8 mouse cellular contexts compared by ENCODE assay signal in genomic region chr13:38037044-38037687, GRCm38 (mm10). TPM values are rescaled to one million over a fixed set of nuclear protein-coding genes. Genes with fewer than 3 reads are reported as not detected.
DNase-seq lines count a peak whose midpoint lies in the region; ATAC-seq and TF ChIP-seq lines count a peak whose summit lies in the region.

Gene Cage1 (minus strand): TSS chr13:38037069.

- peak within 1 kb of the TSS; percentile 93 for H3K9ac ChIP-seq in ES-E14 (ENCODE audit: insufficient read depth, low read depth, low read length, poor library complexity, severe bottlenecking)
- peak within 1 kb of the TSS; percentile 88 for H3K9ac ChIP-seq in forebrain, embryonic 15.5 days (replicated peaks)

- under 1% methylated on average over 47 of the region's 47 CpGs for WGBS in forebrain, embryonic 15.5 days
- WGBS in lung, adult 2 months, result under 1% methylated on average over 47 of the region's 47 CpGs

- in situ Hi-C loops in ES-E14 (cut with MboI; ENCODE audit: low sequenced_read_pairs in 2 of 2, unreplicated experiment in 2 of 2), result no loop called here

- TF ChIP-seq CTCF in lung, adult 2 months (IDR thresholded peaks at IDR 0.05; ENCODE audit: insufficient read depth, low read length), result no peak

- no peak within 1 kb of the TSS for H3K27ac ChIP-seq in ES-E14 (ENCODE audit: insufficient read depth, low read depth, low read length, poor library complexity, severe bottlenecking)
- H3K27ac ChIP-seq in forebrain, embryonic 15.5 days (replicated peaks), result peak within 1 kb of the TSS; percentile 85

- intact Hi-C loops in heart, postnatal 25 days (cut with DNase I), result loop anchor here (2.0 to 10.0 kb wide), 2 partner anchors 42 to 582 kb away; partner anchors contain the start of gene Ssr1

- peak; percentile 98 for DNase-seq in ES-E14 (ENCODE audit: low read depth, low spot score)
- peak; percentile 96 for DNase-seq in cerebellum, adult 11-12 months
- peak; percentile 92 for DNase-seq in heart, postnatal 25 days (ENCODE audit: low spot score)
- peak; percentile 94 to 99 for DNase-seq in layer of hippocampus, adult 18-20 months (ENCODE audit: low spot score in 2 of 2)
- DNase-seq in lung, adult 2 months, result peak; percentile 97
- peak; percentile 92 to 96 for DNase-seq in thymus, adult 18-20 months

- H3K27me3 ChIP-seq in forebrain, embryonic 15.5 days, result no peaks in the 10 kb centered on the region

- H3K4me1 ChIP-seq in ES-E14 (ENCODE audit: control insufficient read depth in 2 of 2, insufficient read depth in 2 of 2, low read length in 2 of 2, poor library complexity in 1 of 2), result peaks cover 2 to 3% of the 10 kb centered on the region in 2 experiments
- H3K4me1 ChIP-seq in forebrain, embryonic 15.5 days, result peaks cover 20% of the 10 kb centered on the region
- H3K4me1 ChIP-seq in lung, adult 2 months (ENCODE audit: control insufficient read depth, insufficient read depth, low read length), result peaks cover 8% of the 10 kb centered on the region; the same call in 1 of the 2 replicates

- peak within 1 kb of the TSS; percentile 86 to 90 for H3K4me3 ChIP-seq in ES-E14 (ENCODE audit: insufficient read depth in 1 of 2, low read depth in 1 of 2, low read length in 2 of 2, poor library complexity in 1 of 2, severe bottlenecking in 1 of 2)
- peak within 1 kb of the TSS; percentile 94 for H3K4me3 ChIP-seq in forebrain, embryonic 15.5 days
- H3K4me3 ChIP-seq in lung, adult 2 months (replicated peaks; ENCODE audit: extremely low read depth, low read depth, low read length), result peak within 1 kb of the TSS; percentile 74

- peak within 1 kb of the TSS; percentile 75 for H3K4me2 ChIP-seq in forebrain, embryonic 15.5 days (replicated peaks)

- TF ChIP-seq POLR2A in lung, adult 2 months (IDR thresholded peaks at IDR 0.05; ENCODE audit: borderline replicate concordance, extremely low read depth, low read depth, low read length), result peak; percentile 73; the same call in 1 of the 2 replicates

- H3K36me3 ChIP-seq in ES-E14 (ENCODE audit: control insufficient read depth, insufficient read depth, low read length, poor library complexity, severe bottlenecking), result peaks cover 4% of the 10 kb centered on the region; the same call in 1 of the 2 replicates
- peaks cover 21% of the 10 kb centered on the region for H3K36me3 ChIP-seq in forebrain, embryonic 15.5 days

- ATAC-seq in forebrain, embryonic 15.5 days (replicated peaks), result peak; percentile 98
- ATAC-seq in neutrophil, adult 5-6 weeks (ENCODE audit: extremely low read depth, insufficient number of reproducible peaks, low FRiP score, poor library complexity, severe bottlenecking), result peak; percentile 97

- no peaks in the 10 kb centered on the region for H3K9me3 ChIP-seq in ES-E14 (ENCODE audit: control insufficient read depth, insufficient read depth, low read depth, low read length)
- no peaks in the 10 kb centered on the region for H3K9me3 ChIP-seq in forebrain, embryonic 15.5 days

TF ChIP-seq in ES-E14, 5 proteins besides CTCF, POLR2A, EP300 and RAD21:
- no peak for TF ChIP-seq ZNF384 (IDR thresholded peaks at IDR 0.05; ENCODE audit: low read depth, low read length)
- TF ChIP-seq CHD2 (IDR thresholded peaks at IDR 0.05; ENCODE audit: low read depth, low read length), result no peak
- TF ChIP-seq HCFC1 (IDR thresholded peaks at IDR 0.05; ENCODE audit: borderline replicate concordance, insufficient read depth, low read length), result peak; percentile 70; the same call in 1 of the 2 replicates

RNA-seq across cellular contexts. Expression of gene Cage1, which starts in this region (rescaled TPM):
- total RNA-seq in ES-E14 (2012; rRNA removed), result 0.48 and 0.54 TPM in 2 replicates
- 1.6 and 1.7 TPM in 2 replicates for polyA plus RNA-seq in forebrain, embryonic 15.5 days (2015; fragmentation: Nextera tagmentation; extraction: Ambion mirVana)
- total RNA-seq in heart, postnatal 25 days (2021), result 1 to 10 TPM; 1.3 TPM
- total RNA-seq in layer of hippocampus, adult 18-20 months (2021), result 1 to 10 TPM; 4.3 to 5.1 TPM
- 0.05 and 0.33 TPM in 2 replicates for polyA plus RNA-seq in lung, adult 2 months (2012; rRNA removed)
- total RNA-seq in neutrophil, adult 5-6 weeks (2017), result 4.5 and 4.9 TPM in 2 replicates

Comparison
In these comparisons a context has a peak if more than half of its experiments do, and no peak if none do; other contexts are left out.
1. Peak in DNase-seq, H3K4me3 ChIP-seq and H3K9ac ChIP-seq in ES-E14; RNA of the gene not detected or under 1 TPM.
2. Peak in DNase-seq and H3K4me3 ChIP-seq in lung, adult 2 months; RNA of the gene not detected or under 1 TPM.